Mouse (Mus musculus) forebrain, postnatal 0 days (tissue): ENCODE data around the gene Bcl9l. TPM values are rescaled to one million over a fixed set of nuclear protein-coding genes. Genes with fewer than 3 reads are reported as not detected.
A peak's percentile ranks its signal among the peaks of the same experiment; 100 is the strongest.

Source experiments
- ATAC-seq: fragments of 200-750 bp; cut with Nextera tagmentation; 2 replicates; pipeline ENCODE4 v1.8.0; 2017; ENCODE audit warnings: mild to moderate bottlenecking, moderate library complexity
- DNase-seq: peaks from one replicate; pipeline ENCODE4 v3.0.0-alpha.2; 2015
- H3K27ac ChIP-seq: fragments of 300-500 bp; sonication (generic); 2 replicates; pipeline ENCODE4 v1.5.1; 2014; ENCODE audit warnings: low read depth, mild to moderate bottlenecking, antibody characterized with exemption, low read length, moderate library complexity, mixed read lengths
- H3K27me3 ChIP-seq: fragments of 300-500 bp; sonication (generic); 2 replicates; pipeline ENCODE4 v1.6.1; 2014; ENCODE audit warnings: mild to moderate bottlenecking, low read length, mixed read lengths; ENCODE audit not compliant: insufficient read depth
- H3K36me3 ChIP-seq: fragments of 300-500 bp; sonication (generic); 2 replicates; pipeline ENCODE4 v1.6.1; 2014; ENCODE audit warnings: mild to moderate bottlenecking, moderate library complexity; ENCODE audit not compliant: insufficient read depth
- H3K4me1 ChIP-seq: fragments of 300-500 bp; sonication (generic); 2 replicates; pipeline ENCODE4 v1.6.1; 2014; ENCODE audit warnings: antibody characterized with exemption; ENCODE audit not compliant: insufficient read depth
- H3K4me2 ChIP-seq: fragments of 300-500 bp; sonication (generic); 2 replicates; pipeline ENCODE4 v1.6.1; 2014; ENCODE audit warnings: low read depth, mild to moderate bottlenecking, moderate library complexity
- H3K4me3 ChIP-seq: fragments of 300-500 bp; sonication (generic); 2 replicates; pipeline ENCODE4 v1.5.1; 2014; ENCODE audit warnings: low read depth, low read length, mixed read lengths
- H3K9ac ChIP-seq: fragments of 300-500 bp; sonication (generic); 2 replicates; pipeline ENCODE4 v1.6.1; 2014; ENCODE audit warnings: mild to moderate bottlenecking
- H3K9me3 ChIP-seq: fragments of 300-500 bp; sonication (generic); 2 replicates; pipeline ENCODE4 v1.6.1; 2016; ENCODE audit warnings: low read length
- CTCF ChIP-seq: sonication (generic); IDR thresholded peaks from 2 replicates; pipeline ENCODE4 v1.5.1; 2016; ENCODE audit warnings: antibody characterized with exemption, control low read depth, low read depth
- WGBS: fragments of 180-500 bp; shearing (Covaris S2); extraction: QIAGEN DNeasy Blood & Tissue Kit; methylation state at CpG from one replicate; pipeline ENCODE4 v1.1.7; 2014; 5-methylcytosine and 5-hydroxymethylcytosine counted together
- polyA plus RNA-seq: library from polyadenylated mRNA; unstranded; fragments of >200 nt; fragmentation: Nextera tagmentation; extraction: Ambion mirVana; gene quantifications from 2 replicates; pipeline ENCODE4 v1.2.1, GENCODE M21; 2015
- total RNA-seq: library from RNA; depleted of rRNA; stranded (reverse); fragments of >200 nt; gene quantifications from 2 replicates; pipeline ENCODE4 v1.2.3, GENCODE M21; 2014

Bcl9l gene
- total and polyA plus RNA-seq, 2 experiments from 2014 or later = 13.0 to 38.7 TPM

- Histone ChIP-seq H3K4me2 (no peak overlapping the region), H3K36me3 (peaks cover 44% of the 10 kb centered on the region), H3K4me3 (no peak overlapping the region), H3K27me3 (no peaks in the 10 kb centered on the region), H3K9ac (no peak overlapping the region), H3K4me1 (peaks cover 23% of the 10 kb centered on the region), H3K27ac (no peak overlapping the region), H3K9me3 (no peaks in the 10 kb centered on the region)
- TF ChIP-seq CTCF = no peak
- WGBS = 40% methylated on average over 10 of the region's 10 CpGs
- no peak for DNase-seq
- no peak for ATAC-seq
Measured at GRCm38 (mm10) chr9:44501206-44501879, 18.7 kb downstream of the Bcl9l start.

DNA sequence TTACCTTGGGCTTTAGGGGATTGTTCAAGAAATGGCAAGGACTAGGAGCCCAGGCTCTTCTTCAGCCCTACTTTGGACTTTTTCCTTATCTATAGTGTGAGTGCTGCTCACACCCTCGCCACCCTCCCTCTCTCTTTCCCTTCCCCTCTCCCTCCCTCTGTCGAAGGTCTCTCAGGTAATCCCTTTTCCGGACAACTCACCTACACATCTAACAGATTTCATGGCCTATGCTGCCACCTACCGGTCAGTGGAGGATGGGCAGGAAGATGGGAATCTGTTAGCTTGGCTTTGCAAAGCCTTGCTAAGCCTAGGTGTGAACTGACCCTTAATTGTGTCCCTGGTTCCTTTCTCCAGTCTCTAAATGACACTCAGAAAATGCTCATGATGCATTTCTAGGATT is 19.4 kb downstream of the Bcl9l start:
- no peak for ATAC-seq
- Histone ChIP-seq H3K4me2 (no peak overlapping the region), H3K9me3 (no peaks in the 10 kb centered on the region), H3K4me3 (no peak overlapping the region), H3K4me1 (peaks cover 23% of the 10 kb centered on the region), H3K9ac (no peak overlapping the region), H3K36me3 (peaks cover 51% of the 10 kb centered on the region), H3K27me3 (no peaks in the 10 kb centered on the region), H3K27ac (no peak overlapping the region)
- DNase-seq = peak; percentile 89
- TF ChIP-seq CTCF = peak; percentile 97
- WGBS = 0% methylated on average over 4 of the region's 4 CpGs

DNA sequence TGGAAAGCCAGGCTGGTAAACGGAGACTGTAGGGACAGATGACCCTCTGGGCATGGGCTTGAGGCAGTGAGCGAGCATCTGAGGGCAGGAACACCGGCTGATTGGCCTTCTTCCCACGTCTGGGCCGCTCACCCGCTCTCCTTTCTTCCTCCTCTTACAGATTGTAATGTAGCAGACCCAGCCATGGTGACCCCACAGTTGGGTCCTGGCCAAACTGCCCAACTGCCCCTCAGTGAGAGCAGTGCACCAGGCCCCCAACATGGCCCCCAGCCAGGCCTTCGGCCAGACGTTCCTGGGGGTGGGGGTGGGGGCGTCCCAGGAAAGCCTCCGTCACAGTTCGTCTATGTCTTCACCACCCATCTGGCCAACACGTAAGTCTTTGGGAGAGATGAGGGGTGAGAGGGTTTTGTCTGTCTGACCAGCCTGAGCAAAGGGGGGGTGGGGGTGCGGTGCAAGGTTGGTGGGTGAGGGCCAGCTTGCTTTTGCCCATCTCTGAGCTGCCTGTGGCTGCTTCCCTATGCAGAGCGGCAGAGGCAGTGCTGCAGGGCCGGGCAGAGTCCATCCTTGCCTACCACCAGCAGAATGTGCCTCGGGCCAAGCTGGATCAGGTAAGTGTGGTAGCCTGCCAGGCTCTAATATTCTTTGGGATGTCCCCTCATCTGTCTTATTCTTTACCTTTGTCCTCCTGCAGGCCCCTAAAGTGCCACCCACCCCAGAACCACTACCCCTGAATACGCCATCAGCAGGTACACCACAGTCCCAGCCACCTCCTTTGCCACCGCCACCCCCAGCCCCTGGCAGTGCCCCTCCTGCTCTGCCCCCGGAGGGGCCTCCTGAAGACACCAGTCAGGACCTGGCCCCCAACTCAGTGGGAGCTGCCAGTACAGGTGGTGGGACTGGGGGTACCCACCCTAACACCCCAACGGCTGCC is 22.5 kb downstream of the Bcl9l start:
- no peak for DNase-seq
- TF ChIP-seq CTCF = no peak
- no peak overlapping the region for H3K4me2 ChIP-seq
- H3K36me3 ChIP-seq = peaks cover 76% of the 10 kb centered on the region
- no peaks in the 10 kb centered on the region for H3K27me3 ChIP-seq
- H3K9ac ChIP-seq = no peak overlapping the region
- peaks cover 6% of the 10 kb centered on the region; the same call in 1 of the 2 replicates for H3K4me1 ChIP-seq
- no peak overlapping the region for H3K27ac ChIP-seq
- H3K9me3 ChIP-seq = no peaks in the 10 kb centered on the region
- WGBS = 56% methylated on average over 20 of the region's 20 CpGs
- H3K4me3 ChIP-seq = no peak overlapping the region
- no peak for ATAC-seq

DNA sequence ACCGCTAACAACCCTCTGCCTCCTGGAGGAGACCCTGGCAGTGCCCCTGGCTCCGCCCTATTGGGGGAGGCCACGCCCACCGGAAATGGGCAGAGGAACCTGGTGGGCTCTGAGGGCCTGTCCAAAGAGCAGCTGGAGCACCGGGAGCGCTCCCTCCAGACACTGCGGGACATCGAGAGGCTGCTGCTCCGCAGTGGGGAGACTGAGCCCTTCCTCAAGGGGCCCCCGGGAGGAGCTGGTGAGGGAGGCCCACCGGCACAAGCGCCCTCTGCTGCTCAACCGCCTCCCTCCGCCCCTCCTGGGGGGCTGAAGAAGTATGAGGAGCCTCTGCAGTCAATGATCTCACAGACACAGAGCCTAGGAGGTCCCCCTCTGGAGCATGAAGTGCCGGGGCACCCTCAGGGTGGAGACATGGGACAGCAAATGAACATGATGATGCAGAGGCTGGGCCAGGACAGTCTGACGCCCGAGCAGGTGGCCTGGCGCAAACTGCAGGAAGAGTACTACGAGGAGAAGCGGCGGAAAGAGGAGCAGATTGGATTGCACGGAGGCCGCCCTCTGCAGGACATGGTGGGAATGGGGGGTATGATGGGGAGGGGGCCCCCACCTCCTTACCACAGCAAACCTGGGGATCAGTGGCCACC is 23.3 kb downstream of the Bcl9l start:
- no peaks in the 10 kb centered on the region for H3K9me3 ChIP-seq
- WGBS = 51% methylated on average over 23 of the region's 23 CpGs
- no peak overlapping the region for H3K9ac ChIP-seq
- ATAC-seq = peak; percentile 23; the same call in 1 of the 2 replicates
- H3K36me3 ChIP-seq = peaks cover 73% of the 10 kb centered on the region
- no peak; the same call in none of the 2 replicates for TF ChIP-seq CTCF
- no peak overlapping the region for H3K27ac ChIP-seq
- H3K4me1 ChIP-seq = 0 out of 2 replicates have a peak, but pooled peaks cover 6% of the 10 kb centered on the region
- H3K4me2 ChIP-seq = no peak overlapping the region
- H3K27me3 ChIP-seq = no peaks in the 10 kb centered on the region
- H3K4me3 ChIP-seq = no peak overlapping the region
- DNase-seq = no peak

- H3K9ac ChIP-seq = no peak overlapping the region
- no peak overlapping the region for H3K4me3 ChIP-seq
- ATAC-seq (no peak), DNase-seq (no peak)
- no peak overlapping the region for H3K27ac ChIP-seq
- H3K27me3 ChIP-seq = no peaks in the 10 kb centered on the region
- no peak overlapping the region for H3K4me2 ChIP-seq
- TF ChIP-seq CTCF = no peak
- 92% methylated on average over 13 of the region's 13 CpGs for WGBS
- no peaks in the 10 kb centered on the region for H3K9me3 ChIP-seq
- H3K4me1 ChIP-seq = 0 out of 2 replicates have a peak, but pooled peaks cover 6% of the 10 kb centered on the region
- H3K36me3 ChIP-seq = peaks cover 67% of the 10 kb centered on the region
Measured at GRCm38 (mm10) chr9:44506566-44506965, 23.9 kb downstream of the Bcl9l start.

GRCm38 (mm10) chr9:44507345-44507744 is 24.7 kb downstream of the Bcl9l start:
- no peak overlapping the region for H3K4me2 ChIP-seq
- no peaks in the 10 kb centered on the region for H3K27me3 ChIP-seq
- no peak overlapping the region for H3K9ac ChIP-seq
- ATAC-seq = no peak
- H3K4me3 ChIP-seq = no peak overlapping the region
- H3K36me3 ChIP-seq = peaks cover 66% of the 10 kb centered on the region
- 91% methylated on average over 6 of the region's 6 CpGs for WGBS
- no peak overlapping the region for H3K27ac ChIP-seq
- 0 out of 2 replicates have a peak, but pooled peaks cover 6% of the 10 kb centered on the region for H3K4me1 ChIP-seq
- no peak for TF ChIP-seq CTCF
- no peak for DNase-seq
- no peaks in the 10 kb centered on the region for H3K9me3 ChIP-seq
